Comparison of ENCODE assay signal across 8 mouse cellular contexts in genomic region chr8:64692651-64693201, GRCm38 (mm10). TPM values are rescaled to one million over a fixed set of nuclear protein-coding genes. Genes with fewer than 3 reads are reported as not detected.
DNase-seq lines count a peak whose midpoint lies in the region; ATAC-seq and TF ChIP-seq lines count a peak whose summit lies in the region.

TSS of gene Cpe (minus strand) at chr8:64693054.

- no peaks in the 10 kb centered on the region for H3K9me3 ChIP-seq in ES-Bruce4 (replicated peaks; ENCODE audit: control insufficient read depth, insufficient read depth, low read length, poor library complexity, severe bottlenecking)
- no peaks in the 10 kb centered on the region for H3K9me3 ChIP-seq in forebrain, embryonic 16.5 days (ENCODE audit: control insufficient read depth, low read length)
- no peaks in the 10 kb centered on the region for H3K9me3 ChIP-seq in liver, embryonic 12.5 days (replicated peaks)
- H3K9me3 ChIP-seq in neural tube, embryonic 11.5 days (ENCODE audit: control insufficient read depth, low read length), result no peaks in the 10 kb centered on the region

- H3K4me2 ChIP-seq in forebrain, embryonic 16.5 days (ENCODE audit: low read length), result peak within 1 kb of the TSS; percentile 75
- H3K4me2 ChIP-seq in liver, embryonic 12.5 days, result peak within 1 kb of the TSS; percentile 70
- H3K4me2 ChIP-seq in neural tube, embryonic 11.5 days (ENCODE audit: low read depth), result peak within 1 kb of the TSS; percentile 49

- intact Hi-C loops in heart, postnatal 10 days (cut with DNase I), result loop anchor here (1.0 to 5.0 kb wide), 3 partner anchors 18 to 255 kb away; partner anchors contain the start of gene Tmem192

- H3K4me3 ChIP-seq in ES-Bruce4 (ENCODE audit: low read depth, low read length), result peak within 1 kb of the TSS; percentile 40
- H3K4me3 ChIP-seq in forebrain, embryonic 16.5 days (replicated peaks; ENCODE audit: low read length), result peak within 1 kb of the TSS; percentile 75
- peak within 1 kb of the TSS; percentile 40 for H3K4me3 ChIP-seq in liver, embryonic 12.5 days
- peak within 1 kb of the TSS; percentile 68 for H3K4me3 ChIP-seq in neural tube, embryonic 11.5 days (ENCODE audit: low read depth, low read length)

- WGBS in forebrain, embryonic 16.5 days, result under 1% methylated on average over 54 of the region's 54 CpGs
- under 1% methylated on average over 54 of the region's 54 CpGs for WGBS in liver, embryonic 12.5 days (ENCODE audit: insufficient replicate concordance)
- WGBS in neural tube, embryonic 11.5 days, result under 1% methylated on average over 51 of the region's 54 CpGs

- H3K27me3 ChIP-seq in ES-Bruce4 (ENCODE audit: control insufficient read depth, insufficient read depth, low read length, poor library complexity, severe bottlenecking), result peaks cover 11% of the 10 kb centered on the region
- no peaks in the 10 kb centered on the region for H3K27me3 ChIP-seq in forebrain, embryonic 16.5 days (replicated peaks; ENCODE audit: control insufficient read depth, insufficient read depth, low read length)
- peaks cover 36% of the 10 kb centered on the region for H3K27me3 ChIP-seq in liver, embryonic 12.5 days (replicated peaks)
- H3K27me3 ChIP-seq in neural tube, embryonic 11.5 days (ENCODE audit: control insufficient read depth, insufficient read depth, low read length), result no peaks in the 10 kb centered on the region

- H3K27ac ChIP-seq in ES-Bruce4 (ENCODE audit: insufficient read depth, low read length), result no peak within 1 kb of the TSS
- peak within 1 kb of the TSS; percentile 98 for H3K27ac ChIP-seq in forebrain, embryonic 16.5 days (ENCODE audit: low read length)
- H3K27ac ChIP-seq in liver, embryonic 12.5 days, result no peak within 1 kb of the TSS
- H3K27ac ChIP-seq in neural tube, embryonic 11.5 days (ENCODE audit: low read depth, low read length), result peak within 1 kb of the TSS; percentile 95

- peak; percentile 99 for ATAC-seq in forebrain, embryonic 16.5 days
- ATAC-seq in liver, embryonic 12.5 days, result peak; percentile 86
- peak; percentile 99 for ATAC-seq in neural tube, embryonic 11.5 days (ENCODE audit: insufficient read depth, low FRiP score, low TSS enrichment)

- H3K4me1 ChIP-seq in ES-Bruce4 (ENCODE audit: control insufficient read depth, insufficient read depth, low read length), result no peaks in the 10 kb centered on the region
- H3K4me1 ChIP-seq in forebrain, embryonic 16.5 days (replicated peaks; ENCODE audit: control insufficient read depth, insufficient read depth, low read length), result peaks cover 26% of the 10 kb centered on the region
- no peaks in the 10 kb centered on the region for H3K4me1 ChIP-seq in liver, embryonic 12.5 days
- H3K4me1 ChIP-seq in neural tube, embryonic 11.5 days (ENCODE audit: control insufficient read depth, insufficient read depth, low read length), result 0 out of 2 replicates have a peak, but pooled peaks cover 2% of the 10 kb centered on the region

- peak; percentile 55 for TF ChIP-seq CTCF in ES-Bruce4 (IDR thresholded peaks at IDR 0.05; ENCODE audit: low read depth, low read length)

- H3K36me3 ChIP-seq in ES-Bruce4 (ENCODE audit: control insufficient read depth, insufficient read depth, low read length, poor library complexity, severe bottlenecking), result no peaks in the 10 kb centered on the region
- H3K36me3 ChIP-seq in forebrain, embryonic 16.5 days (ENCODE audit: control insufficient read depth, insufficient read depth), result no peaks in the 10 kb centered on the region
- H3K36me3 ChIP-seq in liver, embryonic 12.5 days, result no peaks in the 10 kb centered on the region
- H3K36me3 ChIP-seq in neural tube, embryonic 11.5 days (ENCODE audit: control insufficient read depth, insufficient read depth, low read length), result no peaks in the 10 kb centered on the region

- TF ChIP-seq EP300 in ES-Bruce4 (IDR thresholded peaks at IDR 0.05; ENCODE audit: insufficient read depth, low read depth, low read length), result no peak

- DNase-seq in cerebellum, adult 11-12 months, result peak; percentile 93
- DNase-seq in heart, postnatal 10 days, result peak; percentile 89 to 91
- DNase-seq in kidney, postnatal 36 days, result peak; percentile 69 to 87
- peak; percentile 92 for DNase-seq in neural tube, embryonic 11.5 days (ENCODE audit: low spot score)
- DNase-seq in testis, postnatal 10 days (ENCODE audit: low spot score), result peak; percentile 86

- TF ChIP-seq POLR2A in ES-Bruce4 (IDR thresholded peaks at IDR 0.05; ENCODE audit: insufficient read depth, low read length), result no peak

- H3K9ac ChIP-seq in ES-Bruce4 (ENCODE audit: low read depth, poor library complexity, severe bottlenecking), result peak within 1 kb of the TSS; percentile 63
- peak within 1 kb of the TSS; percentile 100 for H3K9ac ChIP-seq in forebrain, embryonic 16.5 days (replicated peaks; ENCODE audit: low read depth, low read length)
- H3K9ac ChIP-seq in liver, embryonic 12.5 days, result peak within 1 kb of the TSS; percentile 10; the same call in 1 of the 2 replicates
- peak within 1 kb of the TSS; percentile 93 for H3K9ac ChIP-seq in neural tube, embryonic 11.5 days (ENCODE audit: low read length)

RNA-seq across cellular contexts. Expression of gene Cpe, which starts in this region (rescaled TPM):
- 24.7 and 34.5 TPM in 2 replicates for polyA plus RNA-seq in ES-Bruce4 (2011; ENCODE audit: insufficient read depth, insufficient read length, low read depth, missing spikeins)
- polyA plus RNA-seq in forebrain, embryonic 16.5 days (2015; fragmentation: Nextera tagmentation; extraction: Ambion mirVana), result 470 and 498 TPM in 2 replicates
- total RNA-seq in heart, postnatal 10 days (2021), result 100 to 1,000 TPM; 243 to 249 TPM
- 6.3 and 6.7 TPM in 2 replicates for polyA plus RNA-seq in liver, embryonic 12.5 days (2016; fragmentation: Nextera tagmentation; extraction: Ambion mirVana)
- 249 and 271 TPM in 2 replicates for polyA plus RNA-seq in neural tube, embryonic 11.5 days (2014; fragmentation: Nextera tagmentation; extraction: Ambion mirVana)

Comparison
In these comparisons a context has a peak if more than half of its experiments do, and no peak if none do; other contexts are left out.
1. H3K27ac ChIP-seq: peak in forebrain, embryonic 16.5 days (single experiment) and neural tube, embryonic 11.5 days (single experiment); none in ES-Bruce4 (single experiment) and liver, embryonic 12.5 days (single experiment).
2. H3K9ac ChIP-seq: peak in every context shown above with its lines; median percentile 100 in forebrain, embryonic 16.5 days; 93 in neural tube, embryonic 11.5 days; 63 in ES-Bruce4; 10 in liver, embryonic 12.5 days.
3. Peak in every context shown above with its lines, with median percentiles within 50 percentile points of each other: H3K4me3 ChIP-seq, DNase-seq, ATAC-seq and H3K4me2 ChIP-seq.